8 mouse cellular contexts compared by ENCODE assay signal in genomic region chr1:135788708-135789107, GRCm38 (mm10). TPM values are rescaled to one million over a fixed set of nuclear protein-coding genes. Genes with fewer than 3 reads are reported as not detected.
DNase-seq lines count a peak whose midpoint lies in the region; ATAC-seq lines count a peak whose summit lies in the region.

No protein-coding gene starts in this region.

- no peak for ATAC-seq in embryonic facial prominence, embryonic 13.5 days (ENCODE audit: insufficient number of reproducible peaks, insufficient read depth, low FRiP score, low TSS enrichment, low read depth)
- 0 out of 2 replicates have a peak, but pooled peaks have one; percentile 16 for ATAC-seq in megakaryocyte-erythroid progenitor cell, adult 5-6 weeks (replicated peaks; ENCODE audit: low FRiP score, low TSS enrichment, poor library complexity, severe bottlenecking)
- no peak for ATAC-seq in forebrain, embryonic 16.5 days

- 30% methylated on average over 10 of the region's 10 CpGs for WGBS in embryonic facial prominence, embryonic 13.5 days
- WGBS in embryonic facial prominence, embryonic 10.5 days = 48% methylated on average over 10 of the region's 10 CpGs
- WGBS in forebrain, embryonic 16.5 days = 50% methylated on average over 10 of the region's 10 CpGs

- H3K4me3 ChIP-seq in embryonic facial prominence, embryonic 13.5 days = no peak overlapping the region
- no peak overlapping the region for H3K4me3 ChIP-seq in embryonic facial prominence, embryonic 10.5 days
- no peak overlapping the region for H3K4me3 ChIP-seq in forebrain, embryonic 16.5 days (replicated peaks; ENCODE audit: low read length)

- H3K9me3 ChIP-seq in embryonic facial prominence, embryonic 13.5 days = no peaks in the 10 kb centered on the region
- no peaks in the 10 kb centered on the region for H3K9me3 ChIP-seq in embryonic facial prominence, embryonic 10.5 days
- no peaks in the 10 kb centered on the region for H3K9me3 ChIP-seq in forebrain, embryonic 16.5 days (ENCODE audit: control insufficient read depth, low read length)

- DNase-seq in embryonic facial prominence, embryonic 10.5 days (ENCODE audit: low spot score) = no peak
- peak; percentile 43 to 60 for DNase-seq in urinary bladder, adult 18-20 months (ENCODE audit: low spot score in 2 of 2)
- DNase-seq in urinary bladder, adult 2 months (ENCODE audit: low spot score) = no peak
- DNase-seq in kidney, postnatal 10 days = peak; percentile 65
- DNase-seq in gastrocnemius, postnatal 4 days (ENCODE audit: low spot score in 2 of 2) = no peak

- H3K36me3 ChIP-seq in embryonic facial prominence, embryonic 13.5 days = no peaks in the 10 kb centered on the region
- H3K36me3 ChIP-seq in embryonic facial prominence, embryonic 10.5 days (replicated peaks) = no peaks in the 10 kb centered on the region
- H3K36me3 ChIP-seq in forebrain, embryonic 16.5 days (ENCODE audit: control insufficient read depth, insufficient read depth) = no peaks in the 10 kb centered on the region

- no peak overlapping the region for H3K9ac ChIP-seq in embryonic facial prominence, embryonic 13.5 days
- H3K9ac ChIP-seq in forebrain, embryonic 16.5 days (replicated peaks; ENCODE audit: low read depth, low read length) = no peak overlapping the region

- H3K4me2 ChIP-seq in embryonic facial prominence, embryonic 13.5 days = peak overlapping the region; percentile 26; the same call in 1 of the 2 replicates
- no peak overlapping the region for H3K4me2 ChIP-seq in forebrain, embryonic 16.5 days (ENCODE audit: low read length)

- H3K4me1 ChIP-seq in embryonic facial prominence, embryonic 13.5 days = peaks cover 17% of the 10 kb centered on the region
- peaks cover 12% of the 10 kb centered on the region for H3K4me1 ChIP-seq in embryonic facial prominence, embryonic 10.5 days
- H3K4me1 ChIP-seq in forebrain, embryonic 16.5 days (replicated peaks; ENCODE audit: control insufficient read depth, insufficient read depth, low read length) = peaks cover 6% of the 10 kb centered on the region

- peaks cover 3% of the 10 kb centered on the region; the same call in 1 of the 2 replicates for H3K27me3 ChIP-seq in embryonic facial prominence, embryonic 13.5 days
- H3K27me3 ChIP-seq in embryonic facial prominence, embryonic 10.5 days (replicated peaks; ENCODE audit: low read depth, poor library complexity, severe bottlenecking) = peaks cover 36% of the 10 kb centered on the region
- H3K27me3 ChIP-seq in forebrain, embryonic 16.5 days (replicated peaks; ENCODE audit: control insufficient read depth, insufficient read depth, low read length) = no peaks in the 10 kb centered on the region; the same call in 1 of the 2 replicates

- no peak overlapping the region for H3K27ac ChIP-seq in embryonic facial prominence, embryonic 13.5 days
- H3K27ac ChIP-seq in embryonic facial prominence, embryonic 10.5 days (replicated peaks) = no peak overlapping the region
- H3K27ac ChIP-seq in forebrain, embryonic 16.5 days (ENCODE audit: low read length) = no peak overlapping the region

RNA-seq across cellular contexts. Expression of gene Tnni1, which starts 9.5 kb away (rescaled TPM):
- 28.9 and 33.8 TPM in 2 replicates for polyA plus RNA-seq in embryonic facial prominence, embryonic 13.5 days (2015; fragmentation: Nextera tagmentation; extraction: Ambion mirVana)
- polyA plus RNA-seq in embryonic facial prominence, embryonic 10.5 days (2016; fragmentation: Nextera tagmentation; extraction: Ambion mirVana) = 5.5 and 7.9 TPM in 2 replicates
- polyA plus RNA-seq in urinary bladder, adult 2 months (2012; rRNA removed) = 1.1 and 1.2 TPM in 2 replicates
- 5.4 TPM in 1 of 2 replicates, not detected in the other for total RNA-seq in megakaryocyte-erythroid progenitor cell, adult 5-6 weeks (2014; fragmentation: Nextera tagmentation)
- 0.46 TPM in 1 of 2 replicates, not detected in the other for total RNA-seq in megakaryocyte-erythroid progenitor cell, adult 5-6 weeks (2017)
- 0.88 TPM in 1 of 2 replicates, not detected in the other for polyA plus RNA-seq in forebrain, embryonic 16.5 days (2015; fragmentation: Nextera tagmentation; extraction: Ambion mirVana)
- 100 to 1,000 TPM; 298 to 331 TPM for total RNA-seq in gastrocnemius, postnatal 4 days (2021)

RNA-seq across cellular contexts. Expression of gene Phlda3, which starts 22.8 kb away (rescaled TPM):
- 78.0 and 85.6 TPM in 2 replicates for polyA plus RNA-seq in embryonic facial prominence, embryonic 13.5 days (2015; fragmentation: Nextera tagmentation; extraction: Ambion mirVana)
- polyA plus RNA-seq in embryonic facial prominence, embryonic 10.5 days (2016; fragmentation: Nextera tagmentation; extraction: Ambion mirVana) = 29.0 and 32.2 TPM in 2 replicates
- 124 and 138 TPM in 2 replicates for polyA plus RNA-seq in urinary bladder, adult 2 months (2012; rRNA removed)
- total RNA-seq in megakaryocyte-erythroid progenitor cell, adult 5-6 weeks (2014; fragmentation: Nextera tagmentation) = 1.8 and 7.6 TPM in 2 replicates
- 0.94 and 2.1 TPM in 2 replicates for total RNA-seq in megakaryocyte-erythroid progenitor cell, adult 5-6 weeks (2017)
- 17.3 and 19.9 TPM in 2 replicates for polyA plus RNA-seq in forebrain, embryonic 16.5 days (2015; fragmentation: Nextera tagmentation; extraction: Ambion mirVana)
- total RNA-seq in gastrocnemius, postnatal 4 days (2021) = 10 to 100 TPM; 30.6 to 38.0 TPM

RNA-seq across cellular contexts. Expression of gene Lad1, which starts 29.7 kb away (rescaled TPM):
- 13.2 and 13.6 TPM in 2 replicates for polyA plus RNA-seq in embryonic facial prominence, embryonic 13.5 days (2015; fragmentation: Nextera tagmentation; extraction: Ambion mirVana)
- polyA plus RNA-seq in embryonic facial prominence, embryonic 10.5 days (2016; fragmentation: Nextera tagmentation; extraction: Ambion mirVana) = 7.5 TPM in 2 replicates
- polyA plus RNA-seq in urinary bladder, adult 2 months (2012; rRNA removed) = 43.4 and 46.3 TPM in 2 replicates
- not detected in 2 replicates for total RNA-seq in megakaryocyte-erythroid progenitor cell, adult 5-6 weeks (2014; fragmentation: Nextera tagmentation)
- not detected in 2 replicates for total RNA-seq in megakaryocyte-erythroid progenitor cell, adult 5-6 weeks (2017)
- polyA plus RNA-seq in forebrain, embryonic 16.5 days (2015; fragmentation: Nextera tagmentation; extraction: Ambion mirVana) = 0.31 and 0.44 TPM in 2 replicates
- total RNA-seq in gastrocnemius, postnatal 4 days (2021) = under 1 TPM; 0.39 to 0.44 TPM

RNA-seq across cellular contexts. Expression of gene Tnnt2, which starts 47.4 kb away (rescaled TPM):
- polyA plus RNA-seq in embryonic facial prominence, embryonic 13.5 days (2015; fragmentation: Nextera tagmentation; extraction: Ambion mirVana) = 12.2 and 38.0 TPM in 2 replicates
- polyA plus RNA-seq in embryonic facial prominence, embryonic 10.5 days (2016; fragmentation: Nextera tagmentation; extraction: Ambion mirVana) = 1.1 and 4.4 TPM in 2 replicates
- 274 and 426 TPM in 2 replicates for polyA plus RNA-seq in urinary bladder, adult 2 months (2012; rRNA removed)
- total RNA-seq in megakaryocyte-erythroid progenitor cell, adult 5-6 weeks (2014; fragmentation: Nextera tagmentation) = 1.4 TPM in 1 of 2 replicates, not detected in the other
- not detected in 2 replicates for total RNA-seq in megakaryocyte-erythroid progenitor cell, adult 5-6 weeks (2017)
- polyA plus RNA-seq in forebrain, embryonic 16.5 days (2015; fragmentation: Nextera tagmentation; extraction: Ambion mirVana) = 0.60 and 0.63 TPM in 2 replicates
- total RNA-seq in gastrocnemius, postnatal 4 days (2021) = 100 to 1,000 TPM; 160 to 174 TPM

Comparison
In these comparisons a context has a peak if more than half of its experiments do, and no peak if none do; other contexts are left out.
1. DNase-seq: peak in urinary bladder, adult 18-20 months (2 of 2) and kidney, postnatal 10 days (single experiment); none in embryonic facial prominence, embryonic 10.5 days (single experiment), urinary bladder, adult 2 months (single experiment) and gastrocnemius, postnatal 4 days (0 of 2).